In genomic region chr9:47545667-47546066, GRCm38 (mm10) we compare ENCODE assay signal across 18 mouse cellular contexts. TPM values are rescaled to one million over a fixed set of nuclear protein-coding genes. Genes with fewer than 3 reads are reported as not detected.
DNase-seq lines count a peak whose midpoint lies in the region; ATAC-seq lines count a peak whose summit lies in the region.
"Had no signal": no experiment of that assay in that cellular context is flagged by ENCODE, and none has a peak within 500 bp of the region (broad histone marks: within the 10 kb centered on the region; RNA-seq: fewer than 3 reads in every experiment).

No protein-coding gene starts in this region.

- no peak overlapping the region for H3K4me3 ChIP-seq in hindbrain, embryonic 13.5 days
- no peak overlapping the region for H3K4me3 ChIP-seq in hindbrain, embryonic 11.5 days (ENCODE audit: low read depth, low read length)
- H3K4me3 ChIP-seq in neural tube, embryonic 12.5 days = no peak overlapping the region
- peak overlapping the region; percentile 33 for H3K4me3 ChIP-seq in limb, embryonic 10.5 days
- no peak overlapping the region for H3K4me3 ChIP-seq in forebrain, embryonic 14.5 days (ENCODE audit: low read depth, low read length)
- H3K4me3 ChIP-seq: erythroblast, embryonic 14.5 days; heart, embryonic 15.5 days; left cerebral cortex, adult 2 months; liver, embryonic 13.5 days; midbrain, embryonic 10.5 days had no signal

- no peak for ATAC-seq in hindbrain, embryonic 13.5 days (ENCODE audit: low FRiP score)
- no peak for ATAC-seq in hindbrain, embryonic 11.5 days (ENCODE audit: low FRiP score)
- ATAC-seq in neural tube, embryonic 12.5 days (ENCODE audit: low FRiP score, low read depth) = no peak
- no peak for ATAC-seq in forebrain, embryonic 14.5 days
- no peak for ATAC-seq in erythroid progenitor cell, adult 5-6 weeks (replicated peaks; ENCODE audit: low FRiP score, poor library complexity, severe bottlenecking)
- ATAC-seq: hindbrain, embryonic 16.5 days had no signal

- 0 out of 2 replicates have a peak, but pooled peaks cover 18% of the 10 kb centered on the region for H3K36me3 ChIP-seq in hindbrain, embryonic 13.5 days
- H3K36me3 ChIP-seq in hindbrain, embryonic 11.5 days (ENCODE audit: control insufficient read depth, insufficient read depth, low read length) = no peaks in the 10 kb centered on the region
- H3K36me3 ChIP-seq in neural tube, embryonic 12.5 days = peaks cover 4% of the 10 kb centered on the region; the same call in 1 of the 2 replicates
- H3K36me3 ChIP-seq in limb, embryonic 10.5 days = peaks cover 12% of the 10 kb centered on the region; the same call in 1 of the 2 replicates
- H3K36me3 ChIP-seq in forebrain, embryonic 14.5 days (ENCODE audit: control insufficient read depth, insufficient read depth, low read length) = peaks cover 21% of the 10 kb centered on the region; the same call in 1 of the 2 replicates
- H3K36me3 ChIP-seq: heart, embryonic 15.5 days; liver, embryonic 13.5 days had no signal

- WGBS in hindbrain, embryonic 13.5 days = 65% methylated on average over 12 of the region's 12 CpGs
- WGBS in hindbrain, embryonic 11.5 days = 72% methylated on average over 12 of the region's 12 CpGs
- WGBS in neural tube, embryonic 12.5 days = 29% methylated on average over 12 of the region's 12 CpGs
- 24% methylated on average over 12 of the region's 12 CpGs for WGBS in limb, embryonic 10.5 days
- WGBS in forebrain, embryonic 14.5 days = 38% methylated on average over 12 of the region's 12 CpGs

- H3K4me1 ChIP-seq in hindbrain, embryonic 13.5 days (replicated peaks) = peaks cover 8% of the 10 kb centered on the region
- H3K4me1 ChIP-seq in hindbrain, embryonic 11.5 days (replicated peaks; ENCODE audit: control insufficient read depth, insufficient read depth, low read length) = no peaks in the 10 kb centered on the region
- peaks cover 9% of the 10 kb centered on the region for H3K4me1 ChIP-seq in neural tube, embryonic 12.5 days
- peaks cover 28% of the 10 kb centered on the region for H3K4me1 ChIP-seq in limb, embryonic 10.5 days
- peaks cover 9% of the 10 kb centered on the region for H3K4me1 ChIP-seq in forebrain, embryonic 14.5 days (ENCODE audit: control insufficient read depth, insufficient read depth, low read length)
- H3K4me1 ChIP-seq: heart, embryonic 15.5 days; liver, embryonic 13.5 days had no signal

- H3K4me2 ChIP-seq in hindbrain, embryonic 13.5 days = no peak overlapping the region
- no peak overlapping the region for H3K4me2 ChIP-seq in hindbrain, embryonic 11.5 days (replicated peaks; ENCODE audit: low read depth, low read length)
- peak overlapping the region; percentile 30 for H3K4me2 ChIP-seq in neural tube, embryonic 12.5 days (replicated peaks)
- H3K4me2 ChIP-seq in forebrain, embryonic 14.5 days (ENCODE audit: low read length) = no peak overlapping the region
- H3K4me2 ChIP-seq: heart, embryonic 15.5 days; liver, embryonic 13.5 days had no signal

- no peaks in the 10 kb centered on the region for H3K9me3 ChIP-seq in hindbrain, embryonic 13.5 days
- no peaks in the 10 kb centered on the region for H3K9me3 ChIP-seq in hindbrain, embryonic 11.5 days (ENCODE audit: control insufficient read depth, low read length)
- H3K9me3 ChIP-seq in neural tube, embryonic 12.5 days = no peaks in the 10 kb centered on the region
- H3K9me3 ChIP-seq in limb, embryonic 10.5 days (replicated peaks) = no peaks in the 10 kb centered on the region
- no peaks in the 10 kb centered on the region for H3K9me3 ChIP-seq in forebrain, embryonic 14.5 days (replicated peaks; ENCODE audit: control insufficient read depth, low read length)
- H3K9me3 ChIP-seq: heart, embryonic 15.5 days; liver, embryonic 13.5 days; midbrain, embryonic 10.5 days had no signal

- 0 out of 2 replicates have a peak, but pooled peaks cover 2% of the 10 kb centered on the region for H3K27me3 ChIP-seq in hindbrain, embryonic 13.5 days
- H3K27me3 ChIP-seq in hindbrain, embryonic 11.5 days (ENCODE audit: control insufficient read depth, insufficient read depth, low read length) = no peaks in the 10 kb centered on the region
- H3K27me3 ChIP-seq in neural tube, embryonic 12.5 days (replicated peaks) = no peaks in the 10 kb centered on the region
- H3K27me3 ChIP-seq in limb, embryonic 10.5 days (ENCODE audit: low read depth, poor library complexity, severe bottlenecking) = peaks cover 22% of the 10 kb centered on the region; the same call in 1 of the 2 replicates
- no peaks in the 10 kb centered on the region for H3K27me3 ChIP-seq in forebrain, embryonic 14.5 days (replicated peaks; ENCODE audit: control insufficient read depth, insufficient read depth, low read length)

- no peak overlapping the region for H3K9ac ChIP-seq in hindbrain, embryonic 13.5 days
- no peak overlapping the region for H3K9ac ChIP-seq in hindbrain, embryonic 11.5 days (ENCODE audit: low read depth, low read length)
- H3K9ac ChIP-seq in neural tube, embryonic 12.5 days = no peak overlapping the region
- H3K9ac ChIP-seq in forebrain, embryonic 14.5 days (ENCODE audit: low read length) = no peak overlapping the region
- H3K9ac ChIP-seq: heart, embryonic 15.5 days; liver, embryonic 13.5 days had no signal

- no peak for DNase-seq in hindbrain, embryonic 11.5 days (ENCODE audit: low spot score)
- DNase-seq in neural tube, embryonic 10.5 days (ENCODE audit: extremely low spot score, low spot score) = no peak
- DNase-seq in limb, embryonic 10.5 days (ENCODE audit: low spot score) = no peak
- DNase-seq in forebrain, embryonic 14.5 days (ENCODE audit: low spot score) = no peak
- DNase-seq in frontal cortex, postnatal 25 days (ENCODE audit: low spot score in 2 of 2) = no peak
- DNase-seq: cerebellum, adult 2 months; liver, embryonic 13.5 days; lung, postnatal 14 days; thymus, postnatal 4 days had no signal

- H3K27ac ChIP-seq in hindbrain, embryonic 13.5 days = 0 out of 2 replicates have a peak overlapping the region, but pooled peaks have one; percentile 13
- H3K27ac ChIP-seq in hindbrain, embryonic 11.5 days (ENCODE audit: low read depth, low read length) = no peak overlapping the region
- H3K27ac ChIP-seq in neural tube, embryonic 12.5 days = no peak overlapping the region
- H3K27ac ChIP-seq in limb, embryonic 10.5 days = 0 out of 2 replicates have a peak overlapping the region, but pooled peaks have one; percentile 43
- no peak overlapping the region for H3K27ac ChIP-seq in forebrain, embryonic 14.5 days (ENCODE audit: low read depth, low read length)
- H3K27ac ChIP-seq: heart, embryonic 15.5 days; left cerebral cortex, adult 2 months; liver, embryonic 13.5 days; midbrain, embryonic 10.5 days had no signal

RNA-seq across cellular contexts. Expression of gene Cadm1, which starts 15.7 kb away (rescaled TPM):
- 166 and 180 TPM in 2 replicates for polyA plus RNA-seq in hindbrain, embryonic 13.5 days (2015; fragmentation: Nextera tagmentation; extraction: Ambion mirVana)
- polyA plus RNA-seq in hindbrain, embryonic 11.5 days (2014; fragmentation: Nextera tagmentation; extraction: Ambion mirVana) = 150 and 160 TPM in 2 replicates
- polyA plus RNA-seq in neural tube, embryonic 12.5 days (2016; fragmentation: Nextera tagmentation; extraction: Ambion mirVana) = 135 and 145 TPM in 2 replicates
- polyA plus RNA-seq in limb, embryonic 10.5 days (2016; fragmentation: Nextera tagmentation; extraction: Ambion mirVana) = 49.1 and 51.3 TPM in 2 replicates
- polyA plus RNA-seq in forebrain, embryonic 14.5 days (2014; fragmentation: Nextera tagmentation; extraction: Ambion mirVana) = 206 and 247 TPM in 2 replicates
- 3.8 and 5.8 TPM in 2 replicates for total RNA-seq in erythroid progenitor cell, adult 5-6 weeks (2015; ENCODE audit: low replicate concordance)
- total RNA-seq in erythroid progenitor cell, adult 5-6 weeks (2017; ENCODE audit: low replicate concordance) = 0.83 and 1.7 TPM in 2 replicates
- total RNA-seq: granulocyte monocyte progenitor cell, adult 5-6 weeks had no signal

Comparison
In these comparisons a context has a peak if more than half of its experiments do, and no peak if none do; other contexts are left out.
1. H3K27ac ChIP-seq: peak in hindbrain, embryonic 13.5 days (single experiment) and limb, embryonic 10.5 days (single experiment); none in hindbrain, embryonic 11.5 days (single experiment), neural tube, embryonic 12.5 days (single experiment) and forebrain, embryonic 14.5 days (single experiment).